Mouse (Mus musculus) brown adipose tissue, adult 24 weeks (tissue): ENCODE data around the gene Llgl1. TPM values are rescaled to one million over a fixed set of nuclear protein-coding genes. Genes with fewer than 3 reads are reported as not detected.

Experiments
- H3K27ac ChIP-seq: fragments of 200-500 bp; replicated peaks from 2 replicates; pipeline ENCODE4 v1.5.1; 2012; ENCODE audit warnings: low read depth, mild to moderate bottlenecking, low read length
- H3K4me1 ChIP-seq: fragments of 200-500 bp; 2 replicates; pipeline ENCODE4 v1.6.1; 2012; ENCODE audit warnings: low read length, mixed read lengths; ENCODE audit not compliant: control insufficient read depth, insufficient read depth, insufficient read length
- H3K4me3 ChIP-seq: fragments of 200-500 bp; 2 replicates; pipeline ENCODE4 v1.5.1; 2012; ENCODE audit warnings: low read depth, mild to moderate bottlenecking, low read length, moderate library complexity; ENCODE audit not compliant: insufficient read depth
- polyA plus RNA-seq: library from polyadenylated mRNA; stranded (reverse); fragments of >200 nt; gene quantifications from 2 replicates; pipeline ENCODE4 v1.2.4, GENCODE M21; 2012; ENCODE audit not compliant: missing spikeins, insufficient read depth, insufficient read length

The Llgl1 gene
- polyA plus RNA-seq, 1 experiment, result 4.4 TPM

GRCm38 (mm10) chr11:60709481-60710465 is 10.2 kb downstream of the Llgl1 start:
- Histone ChIP-seq H3K27ac (no peak overlapping the region), H3K4me1 (peaks cover 7% of the 10 kb centered on the region; the same call in 1 of the 2 replicates), H3K4me3 (no peak overlapping the region)

GRCm38 (mm10) chr11:60711218-60711617 is 11.7 kb downstream of the Llgl1 start:
- no peak overlapping the region for H3K27ac ChIP-seq
- no peak overlapping the region for H3K4me3 ChIP-seq
- H3K4me1 ChIP-seq, result peaks cover 7% of the 10 kb centered on the region; the same call in 1 of the 2 replicates

- no peak overlapping the region for H3K4me3 ChIP-seq
- peaks cover 7% of the 10 kb centered on the region; the same call in 1 of the 2 replicates for H3K4me1 ChIP-seq
- no peak overlapping the region for H3K27ac ChIP-seq
Observed at GRCm38 (mm10) chr11:60712040-60712439, 12.5 kb downstream of the Llgl1 start.

- Histone ChIP-seq H3K4me3 (no peak overlapping the region), H3K27ac (no peak overlapping the region), H3K4me1 (peaks cover 2% of the 10 kb centered on the region; the same call in 1 of the 2 replicates)
Observed at GRCm38 (mm10) chr11:60712639-60713255, 13.2 kb downstream of the Llgl1 start.

- Histone ChIP-seq H3K4me1 (no peaks in the 10 kb centered on the region), H3K27ac (no peak overlapping the region), H3K4me3 (no peak overlapping the region)
Observed at GRCm38 (mm10) chr11:60715833-60716232, 16.3 kb downstream of the Llgl1 start.

- Histone ChIP-seq H3K4me3 (no peak overlapping the region), H3K27ac (no peak overlapping the region), H3K4me1 (no peaks in the 10 kb centered on the region)
Observed at GRCm38 (mm10) chr11:60719263-60719662, 19.7 kb downstream of the Llgl1 start.

GRCm38 (mm10) chr11:60726601-60727391 is 27.3 kb downstream of the Llgl1 start, which contains the start of gene Flii:
Gene Flii (minus strand): TSS chr11:60727263.
- Histone ChIP-seq H3K4me1 (peaks cover 6% of the 10 kb centered on the region), H3K27ac (peak within 1 kb of the TSS; percentile 96), H3K4me3 (peak within 1 kb of the TSS; percentile 95)

- H3K27ac ChIP-seq, result peak overlapping the region; percentile 91
- peaks cover 6% of the 10 kb centered on the region for H3K4me1 ChIP-seq
- peak overlapping the region; percentile 95 for H3K4me3 ChIP-seq
Observed at GRCm38 (mm10) chr11:60727392-60728140, 28.0 kb downstream of the Llgl1 start.

GRCm38 (mm10) chr11:60728260-60728761 is 28.8 kb downstream of the Llgl1 start, which contains the start of gene Mief2:
Gene Mief2 (plus strand): TSS chr11:60728398.
- Histone ChIP-seq H3K4me1 (peaks cover 6% of the 10 kb centered on the region), H3K27ac (peak within 1 kb of the TSS; percentile 91), H3K4me3 (peak within 1 kb of the TSS; percentile 95)

GRCm38 (mm10) chr11:60729217-60729641 is 29.7 kb downstream of the Llgl1 start:
- peaks cover 6% of the 10 kb centered on the region for H3K4me1 ChIP-seq
- peak overlapping the region; percentile 90 for H3K4me3 ChIP-seq
- H3K27ac ChIP-seq, result peak overlapping the region; percentile 77

GRCm38 (mm10) chr11:60730169-60730568 is 30.6 kb downstream of the Llgl1 start:
- Histone ChIP-seq H3K27ac (no peak overlapping the region), H3K4me1 (peaks cover 6% of the 10 kb centered on the region), H3K4me3 (no peak overlapping the region; the same call in 1 of the 2 replicates)

- Histone ChIP-seq H3K4me1 (peaks cover 1% of the 10 kb centered on the region), H3K4me3 (no peak overlapping the region), H3K27ac (no peak overlapping the region)
Observed at GRCm38 (mm10) chr11:60731251-60731650, 31.7 kb downstream of the Llgl1 start.

GRCm38 (mm10) chr11:60734206-60734605 is 34.7 kb downstream of the Llgl1 start:
- Histone ChIP-seq H3K4me3 (no peak overlapping the region), H3K4me1 (peaks cover 2% of the 10 kb centered on the region), H3K27ac (no peak overlapping the region)

GRCm38 (mm10) chr11:60735191-60735590 is 35.7 kb downstream of the Llgl1 start:
- Histone ChIP-seq H3K4me3 (no peak overlapping the region), H3K4me1 (peaks cover 2% of the 10 kb centered on the region), H3K27ac (no peak overlapping the region)
